Mouse (Mus musculus) lung, embryonic 14.5 days (tissue): ENCODE measurements around the gene Cdcp1. TPM values are rescaled to one million over a fixed set of nuclear protein-coding genes. Genes with fewer than 3 reads are reported as not detected.
A peak's percentile ranks its signal among the peaks of the same experiment; 100 is the strongest.

Experiments used
- ATAC-seq: fragments of 200-750 bp; cut with Nextera tagmentation; 2 replicates; pipeline ENCODE4 v1.8.0; 2017; ENCODE audit warnings: mild to moderate bottlenecking, moderate TSS enrichment, moderate library complexity; ENCODE audit not compliant: insufficient read depth
- DNase-seq: peaks from one replicate; pipeline ENCODE4 v3.0.0-alpha.2; 2015
- H3K27ac ChIP-seq: fragments of 300-500 bp; sonication (generic); 2 replicates; pipeline ENCODE4 v1.5.1; 2014; ENCODE audit warnings: low read depth, mild to moderate bottlenecking, moderate library complexity
- H3K27me3 ChIP-seq: fragments of 300-500 bp; sonication (generic); 2 replicates; pipeline ENCODE4 v1.6.1; 2014; ENCODE audit warnings: low read length, control low read depth; ENCODE audit not compliant: insufficient read depth
- H3K36me3 ChIP-seq: fragments of 300-500 bp; sonication (generic); 2 replicates; pipeline ENCODE4 v1.6.1; 2014; ENCODE audit warnings: control low read depth; ENCODE audit not compliant: insufficient read depth
- H3K4me1 ChIP-seq: fragments of 300-500 bp; sonication (generic); 2 replicates; pipeline ENCODE4 v1.6.1; 2014; ENCODE audit warnings: antibody characterized with exemption, control low read depth; ENCODE audit not compliant: insufficient read depth
- H3K4me2 ChIP-seq: fragments of 300-500 bp; sonication (generic); 2 replicates; pipeline ENCODE4 v1.6.1; 2014; ENCODE audit warnings: mild to moderate bottlenecking
- H3K4me3 ChIP-seq: fragments of 300-500 bp; sonication (generic); 2 replicates; pipeline ENCODE4 v1.5.1; 2014; ENCODE audit warnings: low read depth, low read length
- H3K9ac ChIP-seq: fragments of 300-500 bp; sonication (generic); 2 replicates; pipeline ENCODE4 v1.6.1; 2014
- H3K9me3 ChIP-seq: fragments of 300-500 bp; sonication (generic); 2 replicates; pipeline ENCODE4 v1.6.1; 2016; ENCODE audit warnings: low read depth, low read length, control low read depth
- CTCF ChIP-seq: IDR thresholded peaks from 2 replicates; pipeline ENCODE4 v1.5.1; 2016; ENCODE audit warnings: antibody characterized with exemption, low read depth
- WGBS: fragments of 180-500 bp; shearing (Covaris S2); extraction: QIAGEN DNeasy Blood & Tissue Kit; methylation state at CpG from one replicate; pipeline ENCODE4 v1.1.7; 2014; 5-methylcytosine and 5-hydroxymethylcytosine counted together
- polyA plus RNA-seq: library from polyadenylated mRNA; unstranded; fragments of >200 nt; fragmentation: Nextera tagmentation; extraction: Ambion mirVana; gene quantifications from 2 replicates; pipeline ENCODE4 v1.2.1, GENCODE M21; 2014

Cdcp1 gene
- polyA plus RNA-seq, 1 experiment from 2014 or later, result 12.5 TPM

DNA sequence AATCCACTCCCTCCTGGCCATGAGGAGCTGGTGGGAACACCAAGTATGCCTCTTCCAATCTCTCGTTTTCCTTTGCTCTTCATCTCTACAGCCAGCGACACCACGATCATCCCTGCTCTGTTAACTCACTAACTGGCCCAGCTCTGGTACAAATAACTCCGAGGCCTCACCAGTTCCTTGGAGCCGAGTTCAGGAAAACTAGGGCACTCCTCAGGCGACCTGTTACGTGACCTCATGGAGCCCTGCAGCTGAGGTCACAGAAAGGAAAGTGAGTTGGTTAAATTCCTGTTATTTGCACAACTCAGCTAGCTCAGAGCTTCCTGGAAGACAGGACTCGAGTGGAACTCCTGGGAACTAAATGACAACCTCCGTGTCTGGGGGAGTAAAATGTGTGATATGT is 2.5 kb downstream of the Cdcp1 start:
- no peak overlapping the region for H3K27ac ChIP-seq
- WGBS, result 54% methylated on average over 9 of the region's 9 CpGs
- H3K4me2 ChIP-seq, result no peak overlapping the region
- H3K9ac ChIP-seq, result no peak overlapping the region
- no peaks in the 10 kb centered on the region for H3K27me3 ChIP-seq
- no peaks in the 10 kb centered on the region for H3K9me3 ChIP-seq
- no peaks in the 10 kb centered on the region for H3K4me1 ChIP-seq
- DNase-seq, result no peak
- H3K4me3 ChIP-seq, result no peak overlapping the region
- TF ChIP-seq CTCF, result no peak
- no peaks in the 10 kb centered on the region for H3K36me3 ChIP-seq
- ATAC-seq, result no peak

DNA sequence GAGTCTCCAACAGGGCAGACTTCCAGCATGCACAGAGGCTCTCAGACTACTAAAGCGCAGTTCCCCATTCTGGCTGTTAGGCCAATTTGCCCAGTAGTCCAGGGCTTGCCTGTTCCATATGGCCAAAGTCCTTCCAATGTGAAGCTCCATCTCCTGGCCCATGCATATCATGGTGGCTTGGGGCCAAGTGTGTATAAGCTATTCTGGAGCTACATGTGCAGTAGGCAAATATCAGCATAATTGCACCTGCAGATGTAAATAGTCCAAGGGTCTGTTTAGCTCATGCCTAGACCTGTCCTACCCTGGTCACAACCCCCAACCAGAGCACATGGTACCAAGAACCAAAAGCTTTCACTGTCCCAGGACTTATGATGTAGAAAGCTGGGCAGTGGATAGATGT is 7.9 kb downstream of the Cdcp1 start:
- no peak for DNase-seq
- no peak for ATAC-seq
- H3K27me3 ChIP-seq, result no peaks in the 10 kb centered on the region
- WGBS, result 97% methylated on average over 1 of the region's 1 CpGs
- no peaks in the 10 kb centered on the region for H3K9me3 ChIP-seq
- no peaks in the 10 kb centered on the region for H3K36me3 ChIP-seq
- H3K9ac ChIP-seq, result no peak overlapping the region
- no peak overlapping the region for H3K27ac ChIP-seq
- TF ChIP-seq CTCF, result no peak
- no peaks in the 10 kb centered on the region for H3K4me1 ChIP-seq
- no peak overlapping the region for H3K4me2 ChIP-seq
- no peak overlapping the region for H3K4me3 ChIP-seq

DNA sequence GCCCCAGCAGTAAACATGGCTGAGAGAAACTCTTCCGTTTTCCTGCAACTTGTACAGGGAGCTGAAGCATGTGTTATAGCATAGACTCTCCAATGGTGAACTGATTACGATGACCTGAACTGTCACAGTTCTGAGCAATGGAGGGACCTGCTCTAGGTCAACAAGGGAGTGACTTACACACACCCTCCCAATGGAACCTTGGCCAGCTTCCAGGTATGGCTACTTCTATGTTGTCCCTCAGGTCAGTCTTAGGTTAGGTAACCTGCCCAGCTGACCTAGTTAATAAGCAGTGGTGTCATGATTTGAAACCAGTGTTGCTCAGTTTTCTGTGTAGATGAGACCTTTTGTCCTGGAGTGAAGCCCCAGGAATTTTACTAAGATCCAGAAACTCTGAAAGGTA is 8.9 kb downstream of the Cdcp1 start:
- ATAC-seq, result no peak; the same call in 1 of the 2 replicates
- Histone ChIP-seq H3K4me1 (no peaks in the 10 kb centered on the region), H3K9ac (no peak overlapping the region), H3K4me2 (no peak overlapping the region), H3K27ac (no peak overlapping the region), H3K4me3 (no peak overlapping the region), H3K36me3 (no peaks in the 10 kb centered on the region), H3K9me3 (no peaks in the 10 kb centered on the region), H3K27me3 (no peaks in the 10 kb centered on the region)
- no peak for TF ChIP-seq CTCF
- 54% methylated on average over 2 of the region's 2 CpGs for WGBS
- DNase-seq, result no peak

DNA sequence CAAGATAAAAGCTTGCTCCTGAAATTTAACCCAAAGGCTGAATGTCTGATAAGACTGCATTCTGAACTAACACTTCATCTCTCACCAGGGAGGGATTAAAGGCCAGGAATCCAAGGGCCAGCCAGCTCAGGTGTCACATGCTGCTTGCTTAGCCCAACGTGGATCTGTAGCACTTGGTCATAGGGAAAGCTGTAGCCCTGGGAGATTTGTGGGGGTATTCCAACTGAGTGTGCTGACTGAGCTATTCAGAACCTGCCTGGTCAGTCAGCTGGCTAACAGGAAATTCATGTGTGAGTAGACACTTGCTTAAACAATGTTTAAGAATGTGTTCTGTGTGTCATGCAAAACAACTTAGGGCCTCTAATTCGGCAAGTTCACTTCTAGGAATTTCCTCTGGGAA is 9.3 kb downstream of the Cdcp1 start:
- Histone ChIP-seq H3K4me3 (no peak overlapping the region), H3K27me3 (no peaks in the 10 kb centered on the region), H3K9ac (no peak overlapping the region), H3K36me3 (no peaks in the 10 kb centered on the region), H3K4me1 (no peaks in the 10 kb centered on the region), H3K9me3 (no peaks in the 10 kb centered on the region), H3K27ac (no peak overlapping the region), H3K4me2 (no peak overlapping the region)
- 13% methylated on average over 2 of the region's 2 CpGs for whole genome bisulfite sequencing
- no peak for TF ChIP-seq CTCF
- DNase-seq, result peak; percentile 7
- 0 out of 2 replicates have a peak, but pooled peaks have one; percentile 52 for ATAC-seq

DNA sequence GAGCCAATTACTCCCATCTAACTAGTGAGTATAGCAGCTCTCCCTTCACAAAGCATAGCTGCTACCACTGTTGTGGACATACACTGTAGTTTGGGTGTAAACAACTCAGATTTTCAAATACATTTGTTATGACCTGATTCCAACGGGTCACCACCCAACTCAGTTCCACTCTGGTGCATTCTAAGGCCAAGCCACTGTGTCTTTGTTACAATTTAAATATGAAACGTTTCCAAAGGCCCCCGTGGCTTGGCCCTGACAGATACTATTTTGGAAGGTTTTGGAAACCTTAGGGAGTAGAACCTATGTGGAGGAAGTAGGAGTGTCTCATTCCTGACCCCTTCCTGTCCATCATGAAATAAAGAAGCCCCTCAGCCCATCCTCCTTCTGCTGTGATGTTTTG is 15.7 kb downstream of the Cdcp1 start:
- Histone ChIP-seq H3K4me3 (no peak overlapping the region), H3K9me3 (no peaks in the 10 kb centered on the region), H3K4me2 (no peak overlapping the region), H3K9ac (no peak overlapping the region), H3K27ac (no peak overlapping the region), H3K27me3 (no peaks in the 10 kb centered on the region), H3K4me1 (no peaks in the 10 kb centered on the region), H3K36me3 (no peaks in the 10 kb centered on the region)
- ATAC-seq (no peak), DNase-seq (no peak)
- 61% methylated on average over 3 of the region's 3 CpGs for WGBS
- no peak for TF ChIP-seq CTCF

DNA sequence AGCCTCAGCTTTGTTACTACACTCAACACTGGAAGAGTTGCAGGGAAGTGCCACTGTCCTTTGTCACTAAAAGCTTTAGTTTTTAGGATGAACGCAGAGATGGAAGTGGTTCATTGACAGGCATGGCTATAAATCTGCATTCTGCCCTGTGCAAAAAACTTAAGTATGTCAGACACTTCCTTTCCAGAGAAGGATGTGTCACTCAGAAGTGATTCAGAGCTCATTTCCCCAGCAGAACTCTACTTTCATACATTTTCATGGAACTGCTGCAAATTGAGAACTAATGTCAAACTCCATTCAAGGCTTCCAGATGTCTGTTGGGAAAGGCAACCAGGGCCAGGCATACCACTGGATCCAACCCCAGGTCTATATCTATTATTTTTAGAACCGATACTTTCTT is 27.6 kb downstream of the Cdcp1 start:
- ATAC-seq (no peak), DNase-seq (no peak)
- 80% methylated on average over 2 of the region's 2 CpGs for WGBS
- Histone ChIP-seq H3K27ac (no peak overlapping the region), H3K27me3 (no peaks in the 10 kb centered on the region), H3K4me2 (no peak overlapping the region), H3K36me3 (0 out of 2 replicates have a peak, but pooled peaks cover 5% of the 10 kb centered on the region), H3K4me1 (no peaks in the 10 kb centered on the region), H3K9me3 (no peaks in the 10 kb centered on the region), H3K9ac (no peak overlapping the region), H3K4me3 (no peak overlapping the region)
- no peak for TF ChIP-seq CTCF

DNA sequence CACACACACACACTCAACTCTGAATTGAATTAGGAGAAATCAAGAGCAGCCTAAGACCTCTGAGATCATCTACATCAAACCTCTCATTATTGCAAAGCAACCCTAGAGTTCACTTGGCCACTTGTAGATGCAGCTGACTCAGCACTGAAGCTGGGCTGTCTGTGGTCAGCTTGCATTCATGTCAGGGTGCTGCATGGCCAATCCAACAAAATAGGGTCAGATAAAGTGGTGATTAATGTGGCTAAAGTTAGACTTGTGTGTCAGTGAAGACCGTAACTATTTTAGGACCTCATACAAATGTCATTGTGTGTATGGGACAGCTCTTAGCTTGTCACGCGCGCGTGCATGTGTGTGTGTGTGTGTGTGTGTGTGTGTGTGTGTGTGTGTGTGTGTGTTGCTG is 28.2 kb downstream of the Cdcp1 start:
- H3K4me2 ChIP-seq, result no peak overlapping the region
- H3K27me3 ChIP-seq, result no peaks in the 10 kb centered on the region
- no peak overlapping the region for H3K4me3 ChIP-seq
- 0 out of 2 replicates have a peak, but pooled peaks cover 5% of the 10 kb centered on the region for H3K36me3 ChIP-seq
- DNase-seq (no peak), ATAC-seq (no peak)
- no peak overlapping the region for H3K27ac ChIP-seq
- 96% methylated on average over 5 of the region's 5 CpGs for WGBS
- no peaks in the 10 kb centered on the region for H3K4me1 ChIP-seq
- H3K9ac ChIP-seq, result no peak overlapping the region
- no peaks in the 10 kb centered on the region for H3K9me3 ChIP-seq
- TF ChIP-seq CTCF, result no peak

DNA sequence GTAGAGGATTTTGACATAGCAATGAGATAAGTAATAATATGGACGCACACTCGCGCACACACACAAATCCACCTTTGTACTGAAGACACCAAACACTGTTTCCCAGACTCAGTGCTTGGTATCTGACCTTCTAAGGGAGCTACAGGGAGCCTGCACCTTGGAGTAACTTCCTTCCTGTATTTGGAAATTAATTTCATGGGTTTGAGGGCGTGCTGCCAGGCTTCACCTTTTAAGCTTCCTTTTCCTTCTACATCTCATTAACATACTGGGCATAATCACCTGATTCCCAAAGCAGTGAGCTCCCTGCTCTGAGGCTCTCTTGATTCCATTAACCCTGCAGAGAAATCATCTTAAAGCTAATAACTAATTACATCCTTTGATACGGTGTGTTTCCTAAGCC is 29.7 kb downstream of the Cdcp1 start:
- 83% methylated on average over 5 of the region's 5 CpGs for WGBS

More for the DNA sequence above, 29.7 kb downstream of the Cdcp1 start:
- no peak overlapping the region for H3K4me3 ChIP-seq
- DNase-seq (peak; percentile 6), ATAC-seq (no peak)
- H3K27me3 ChIP-seq, result no peaks in the 10 kb centered on the region
- H3K4me1 ChIP-seq, result no peaks in the 10 kb centered on the region
- H3K36me3 ChIP-seq, result 0 out of 2 replicates have a peak, but pooled peaks cover 5% of the 10 kb centered on the region
- no peaks in the 10 kb centered on the region for H3K9me3 ChIP-seq
- no peak overlapping the region for H3K9ac ChIP-seq
- no peak overlapping the region for H3K27ac ChIP-seq
- TF ChIP-seq CTCF, result no peak
- H3K4me2 ChIP-seq, result no peak overlapping the region
